Mouse (Mus musculus): ENCODE results near the gene Senp1.

The Senp1 gene

DNA sequence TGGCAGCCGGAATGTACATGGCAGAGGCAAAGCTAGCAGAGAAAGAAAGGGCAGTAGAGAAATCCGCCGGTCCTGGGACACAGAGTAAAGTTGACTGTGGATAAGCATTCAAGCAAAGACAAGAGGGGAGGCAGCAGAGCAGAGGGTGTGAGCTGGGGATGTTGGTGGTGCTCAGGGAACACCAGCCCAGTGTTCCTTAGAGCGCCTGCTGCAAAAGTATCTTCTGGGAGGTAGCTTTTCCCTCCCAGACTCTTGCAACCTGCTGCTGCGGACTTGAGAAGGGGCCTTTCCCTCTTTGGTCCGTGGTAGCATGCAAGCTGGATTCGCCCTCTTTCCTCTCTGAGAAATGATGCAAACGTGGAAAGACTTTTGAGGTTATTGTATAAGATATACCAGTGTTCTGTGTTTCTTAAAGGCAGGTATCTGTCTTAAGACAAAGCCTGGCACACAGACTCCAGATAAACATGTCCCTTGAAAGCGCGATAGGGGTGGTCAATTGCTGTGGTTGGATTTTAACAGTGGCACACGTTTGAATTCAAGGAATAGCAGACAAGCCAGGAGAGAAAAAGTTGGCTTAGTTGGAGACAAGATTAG, 14.3 kb upstream of the Senp1 start:
- DNase-seq (ENCODE audit: low spot score in 2 of 2) = no peak

GRCm38 (mm10) chr15:98107230-98107629, 13.7 kb upstream of the Senp1 start:
- DNase-seq (ENCODE audit: low spot score in 2 of 2) = no peak

DNA sequence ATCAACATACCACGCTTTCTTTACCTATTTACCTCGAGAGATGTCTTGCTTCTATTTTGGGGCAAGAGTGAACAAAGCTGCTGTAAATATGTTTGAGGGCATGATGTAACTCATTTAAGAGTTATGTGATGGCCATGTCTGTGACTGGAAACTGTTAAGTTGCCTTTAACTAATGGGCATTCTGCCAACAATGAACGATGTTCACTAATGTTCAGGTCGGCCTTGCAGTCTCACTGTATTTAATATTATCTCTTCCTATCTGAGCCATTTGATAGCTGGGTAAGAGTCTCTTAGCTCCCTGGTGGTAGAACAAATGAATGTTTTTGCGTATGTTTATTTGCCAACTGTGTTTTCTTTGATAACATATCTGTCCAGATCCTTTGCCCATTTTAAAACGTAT, 13.0 kb upstream of the Senp1 start:
- no peak for DNase-seq (ENCODE audit: low spot score in 2 of 2)

DNA sequence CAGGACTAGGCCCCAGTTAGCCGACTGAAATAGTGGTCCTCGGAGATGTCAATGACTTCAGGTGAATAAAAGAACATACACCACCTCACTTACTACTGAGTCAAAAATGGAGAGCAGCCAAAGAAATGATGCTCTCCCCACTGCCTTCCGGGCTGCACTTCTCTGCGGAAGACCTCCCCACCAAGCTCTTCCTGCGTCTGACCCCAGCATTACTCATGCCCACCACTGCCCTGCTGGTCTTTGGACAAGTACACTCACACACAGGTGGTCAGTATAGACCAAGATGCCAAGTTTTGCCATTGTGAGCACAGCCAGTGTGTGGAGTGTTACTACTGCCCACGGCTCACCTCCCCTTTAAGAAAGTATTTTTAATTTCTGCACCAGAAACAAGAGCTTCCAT, 8.9 kb upstream of the Senp1 start:
- no peak for DNase-seq (ENCODE audit: low spot score in 2 of 2)

- DNase-seq (ENCODE audit: low spot score in 2 of 2) = no peak
These were observed 5.0 kb upstream of the Senp1 start for GRCm38 (mm10) chr15:98098519-98098918.

DNA sequence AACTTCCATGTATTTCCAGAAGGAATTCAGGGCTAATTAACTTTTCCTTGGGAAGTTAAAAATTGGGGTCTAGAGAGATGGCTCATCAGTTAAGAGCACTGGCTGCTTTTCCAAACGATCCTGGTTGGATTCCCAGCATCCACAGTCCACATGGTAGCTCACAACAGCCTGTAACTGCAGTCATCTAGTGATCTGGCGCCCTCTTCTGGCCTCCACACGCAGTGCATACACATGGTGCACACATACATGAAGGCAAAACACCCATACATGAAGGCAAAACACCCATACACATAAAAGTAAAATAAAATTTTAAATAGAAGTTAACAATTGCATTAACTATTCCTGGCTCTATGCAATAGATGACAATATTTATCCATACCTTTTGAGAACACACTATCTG, 3.4 kb upstream of the Senp1 start:
- DNase-seq (ENCODE audit: low spot score in 2 of 2) = no peak

- no peak for DNase-seq (ENCODE audit: low spot score in 2 of 2)
These were observed 1.4 kb upstream of the Senp1 start for GRCm38 (mm10) chr15:98094905-98095304.

GRCm38 (mm10) chr15:98092372-98093120, 998 bp downstream of the Senp1 start, which contains the start of gene Pfkm:
Gene Pfkm, plus strand, starts transcription at chr15:98092589.
- no peak for DNase-seq (ENCODE audit: low spot score in 2 of 2)

- DNase-seq (ENCODE audit: low spot score in 2 of 2) = no peak
These were observed 1.7 kb downstream of the Senp1 start for GRCm38 (mm10) chr15:98091841-98092240.

DNA sequence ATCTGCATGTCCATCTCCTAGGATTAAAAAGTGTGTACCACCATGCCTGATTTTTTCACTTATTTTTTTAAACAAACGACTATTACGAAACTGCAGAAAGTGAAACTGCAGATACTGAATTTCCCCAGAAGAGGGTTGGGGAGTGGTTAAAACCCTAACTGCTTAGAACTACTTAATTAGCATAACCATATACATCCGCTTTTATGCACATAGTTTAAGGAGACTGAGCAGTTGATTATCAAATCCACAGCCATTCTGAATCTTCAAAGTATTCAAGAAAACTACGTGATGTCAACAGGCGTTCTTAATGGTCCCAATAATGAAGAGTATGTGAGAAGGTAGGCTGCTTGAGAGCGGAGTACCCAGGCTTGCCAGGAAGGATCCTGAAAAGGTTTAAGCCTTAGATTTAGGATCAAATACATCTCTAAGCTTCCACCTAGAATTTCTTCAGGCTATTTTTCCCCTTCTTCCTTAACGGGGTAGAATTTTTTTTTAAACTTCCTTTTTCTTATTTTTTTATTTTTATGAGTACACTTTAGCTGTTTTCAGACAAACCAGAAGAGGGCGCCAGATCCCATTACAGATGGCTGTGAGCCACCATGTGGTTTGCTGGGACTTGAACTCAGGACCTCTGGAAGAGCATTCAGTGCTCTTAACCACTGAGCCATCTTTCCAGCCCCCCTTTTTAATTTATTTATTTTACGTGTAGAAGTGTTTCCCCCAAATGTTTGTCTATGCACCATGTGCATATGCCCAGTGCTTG, 3.9 kb downstream of the Senp1 start:
- DNase-seq (ENCODE audit: low spot score in 2 of 2) = no peak

- DNase-seq (ENCODE audit: low spot score in 2 of 2) = no peak
These were observed 4.7 kb downstream of the Senp1 start for GRCm38 (mm10) chr15:98088889-98089288.

DNA sequence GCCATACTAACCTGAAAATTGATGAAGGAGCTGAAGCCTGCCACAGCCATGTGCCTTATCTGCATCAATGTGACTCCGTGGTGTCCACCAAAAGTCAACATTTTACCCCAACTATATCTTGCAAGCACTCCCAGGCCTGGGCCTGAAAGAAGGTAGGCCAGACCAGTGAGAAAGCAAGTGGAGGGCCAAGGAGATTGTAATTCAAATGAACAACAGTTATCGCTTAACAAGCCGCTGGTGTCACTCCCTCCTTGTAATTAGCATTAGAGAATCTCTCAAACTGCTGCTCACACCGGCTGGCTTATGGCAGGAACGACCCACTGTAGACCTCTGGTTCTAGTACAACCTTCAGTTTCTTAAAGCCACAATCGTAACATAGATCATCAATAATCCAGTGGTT, 16.6 kb downstream of the Senp1 start:
- DNase-seq (ENCODE audit: low spot score in 2 of 2) = no peak

DNA sequence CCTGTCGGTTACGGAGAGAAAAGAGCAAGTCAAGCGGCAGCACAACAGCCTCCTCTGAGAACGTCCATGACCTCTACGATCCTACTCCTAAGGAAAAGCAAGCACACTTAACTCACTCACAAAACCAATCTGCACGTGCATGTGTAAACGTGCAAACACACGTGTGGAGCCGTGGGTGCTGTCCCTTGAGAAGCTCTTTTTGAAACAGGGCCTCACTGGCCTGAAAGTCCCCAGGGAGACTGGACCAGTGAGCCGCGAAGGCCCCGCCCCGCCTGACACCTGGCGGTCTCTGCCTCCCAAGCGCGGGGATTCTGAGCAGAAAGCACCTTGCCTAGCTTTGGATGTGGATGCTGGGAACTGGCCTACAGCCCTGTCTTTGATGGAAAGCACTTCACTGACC, 18.5 kb downstream of the Senp1 start:
- DNase-seq (ENCODE audit: low spot score in 2 of 2) = no peak

DNA sequence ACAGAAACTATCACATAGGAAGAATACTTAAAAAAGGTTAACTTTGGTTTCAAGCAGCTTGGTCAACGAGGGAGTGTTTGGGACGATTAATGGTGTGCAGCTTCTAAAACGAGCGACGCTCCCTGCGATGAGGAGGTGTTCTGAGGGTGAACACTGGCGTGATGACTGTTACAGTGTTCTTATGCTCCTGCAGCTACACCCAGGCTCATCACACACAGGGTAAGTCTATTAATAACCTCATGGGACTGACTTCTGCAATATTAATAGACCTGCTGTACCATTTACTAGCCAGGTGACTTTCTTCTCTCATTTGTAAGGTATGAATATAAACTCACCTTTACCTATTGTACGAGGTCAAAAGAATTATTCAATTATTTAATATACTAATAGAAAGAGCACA, 19.0 kb downstream of the Senp1 start:
- DNase-seq (ENCODE audit: low spot score in 2 of 2) = no peak

DNA sequence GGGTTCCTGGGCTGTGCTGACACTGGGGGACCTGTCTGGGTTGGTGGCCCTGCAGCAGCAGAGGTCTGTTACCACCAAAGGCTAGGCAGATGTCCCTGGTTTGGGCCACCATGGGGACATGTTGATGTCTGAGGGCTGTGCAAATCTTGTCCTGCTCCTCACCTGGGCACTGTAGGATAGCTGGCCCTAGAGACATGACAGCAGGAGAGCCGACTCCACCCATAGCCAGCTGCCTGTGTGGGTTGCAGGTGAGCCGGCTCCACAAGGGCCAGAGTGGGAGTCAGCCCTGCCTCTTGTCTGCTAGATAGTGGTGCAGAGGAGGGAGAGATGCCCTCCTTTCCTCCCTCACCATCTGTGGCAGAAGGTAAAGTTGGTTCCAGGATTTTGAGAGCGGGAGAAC, 23.2 kb downstream of the Senp1 start:
- DNase-seq (ENCODE audit: low spot score in 2 of 2) = no peak

DNA sequence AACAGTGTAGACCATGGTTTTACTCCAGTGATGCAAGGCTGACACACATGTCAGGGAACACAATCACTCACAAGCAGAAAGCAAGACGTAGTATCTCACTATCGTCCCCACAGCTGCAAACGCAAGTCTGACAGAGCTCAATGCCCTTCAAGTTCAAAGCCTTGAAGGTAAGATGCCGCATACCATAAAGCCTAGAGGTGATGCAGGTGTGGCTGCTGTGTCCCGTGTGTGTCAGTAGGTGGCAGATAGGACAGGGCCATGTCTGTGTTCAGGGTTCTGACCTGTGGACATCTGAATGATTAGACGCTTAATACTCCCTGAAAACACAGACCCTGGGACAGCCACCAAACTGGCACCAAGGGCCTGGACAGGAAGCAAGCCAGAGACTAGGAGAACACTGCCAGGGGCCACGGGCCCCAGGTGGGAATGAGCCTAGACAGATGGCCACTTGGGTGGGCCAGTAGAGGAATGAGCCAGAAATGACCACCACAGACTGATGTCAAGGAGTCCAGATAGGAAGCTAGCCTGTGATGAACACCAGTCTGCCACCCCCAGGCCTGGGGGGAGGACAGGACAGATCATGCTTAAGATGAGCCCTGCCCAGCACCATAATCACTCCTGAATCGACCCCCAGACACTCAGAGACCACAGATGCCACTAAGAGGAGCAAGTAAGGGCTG, 23.8 kb downstream of the Senp1 start:
- DNase-seq (ENCODE audit: low spot score in 2 of 2) = no peak

DNA sequence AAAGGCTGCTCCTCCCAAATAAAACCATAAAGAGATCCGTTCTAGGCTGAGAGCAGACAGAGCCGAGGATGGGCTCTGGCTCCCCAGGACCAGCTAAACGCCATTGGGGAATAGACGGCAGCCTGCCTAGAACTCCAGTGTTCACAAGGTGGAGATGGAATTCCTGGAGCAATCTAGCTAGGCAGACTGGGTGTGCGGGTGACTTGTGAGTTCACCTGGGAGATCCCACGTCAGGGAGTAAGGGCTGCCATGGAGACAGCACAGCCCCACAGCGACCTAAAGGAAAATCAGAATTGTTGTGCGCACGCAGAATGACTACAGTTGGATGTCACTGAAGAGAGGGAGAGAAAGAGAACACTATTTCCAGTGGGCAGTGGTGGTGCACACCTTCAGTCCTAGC, 25.0 kb downstream of the Senp1 start:
- DNase-seq (ENCODE audit: low spot score in 2 of 2) = no peak

GRCm38 (mm10) chr15:98067492-98067891, 26.1 kb downstream of the Senp1 start:
- DNase-seq (ENCODE audit: low spot score in 2 of 2) = no peak

- no peak for DNase-seq (ENCODE audit: low spot score in 2 of 2)
These were observed 26.9 kb downstream of the Senp1 start for GRCm38 (mm10) chr15:98066602-98067001.

DNA sequence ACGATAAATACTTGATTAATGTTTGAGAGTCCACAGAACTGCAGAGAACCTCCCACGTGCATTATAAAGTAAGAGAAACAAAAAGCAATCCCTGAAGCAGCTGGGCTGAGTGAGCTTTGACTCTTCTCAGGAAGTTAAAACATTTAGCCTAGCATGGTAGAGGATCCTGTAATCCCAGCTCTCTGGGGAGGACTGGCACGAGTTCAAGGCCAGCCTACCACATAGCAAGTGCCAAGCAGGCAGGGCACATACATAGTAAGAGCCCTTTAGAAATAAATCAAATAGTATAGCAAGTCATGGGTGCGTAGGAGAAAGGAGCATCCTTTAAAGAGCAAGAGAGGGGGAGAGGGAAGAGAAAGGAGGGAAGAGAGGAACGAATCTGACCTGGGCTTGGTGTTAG, 27.7 kb downstream of the Senp1 start:
- DNase-seq (ENCODE audit: low spot score in 2 of 2) = no peak

GRCm38 (mm10) chr15:98055246-98055645, 38.3 kb downstream of the Senp1 start:
- no peak for DNase-seq (ENCODE audit: low spot score in 2 of 2)

GRCm38 (mm10) chr15:98051685-98052084, 41.9 kb downstream of the Senp1 start:
- no peak for DNase-seq (ENCODE audit: low spot score in 2 of 2)
